Mouse (Mus musculus) E14TG2a.4 (cell line): ENCODE results near the gene Zfhx3.

Experiments
- H3K27me3 ChIP-seq: 2 replicates; pipeline ENCODE4 v1.6.1; 2014; ENCODE audit warnings: low read length, control low read depth; ENCODE audit not compliant: insufficient read depth
- H3K36me3 ChIP-seq: 2 replicates; pipeline ENCODE4 v1.6.1; 2014; ENCODE audit warnings: low read length, control low read depth; ENCODE audit not compliant: insufficient read depth
- H3K4me1 ChIP-seq: replicated peaks from 2 replicates; pipeline ENCODE4 v1.6.1; 2014; ENCODE audit warnings: low read depth, low read length, control low read depth
- H3K4me3 ChIP-seq: replicated peaks from 2 replicates; pipeline ENCODE4 v1.5.1; 2014; ENCODE audit warnings: mild to moderate bottlenecking, low read length
- H3K9me3 ChIP-seq: 2 replicates; pipeline ENCODE4 v1.6.1; 2014; ENCODE audit warnings: low read length, control low read depth
- CTCF ChIP-seq: conservative IDR thresholded peaks from 2 replicates; pipeline ENCODE4 v1.5.1; 2014; ENCODE audit warnings: low read length
- NANOG ChIP-seq: IDR thresholded peaks from 2 replicates; pipeline ENCODE4 v1.6.1; 2014; ENCODE audit warnings: borderline replicate concordance, low read length, mixed read lengths
- POU5F1 ChIP-seq: IDR thresholded peaks from 2 replicates; pipeline ENCODE4 v1.6.1; 2014; ENCODE audit warnings: low read length, borderline replicate concordance

Zfhx3 gene

DNA sequence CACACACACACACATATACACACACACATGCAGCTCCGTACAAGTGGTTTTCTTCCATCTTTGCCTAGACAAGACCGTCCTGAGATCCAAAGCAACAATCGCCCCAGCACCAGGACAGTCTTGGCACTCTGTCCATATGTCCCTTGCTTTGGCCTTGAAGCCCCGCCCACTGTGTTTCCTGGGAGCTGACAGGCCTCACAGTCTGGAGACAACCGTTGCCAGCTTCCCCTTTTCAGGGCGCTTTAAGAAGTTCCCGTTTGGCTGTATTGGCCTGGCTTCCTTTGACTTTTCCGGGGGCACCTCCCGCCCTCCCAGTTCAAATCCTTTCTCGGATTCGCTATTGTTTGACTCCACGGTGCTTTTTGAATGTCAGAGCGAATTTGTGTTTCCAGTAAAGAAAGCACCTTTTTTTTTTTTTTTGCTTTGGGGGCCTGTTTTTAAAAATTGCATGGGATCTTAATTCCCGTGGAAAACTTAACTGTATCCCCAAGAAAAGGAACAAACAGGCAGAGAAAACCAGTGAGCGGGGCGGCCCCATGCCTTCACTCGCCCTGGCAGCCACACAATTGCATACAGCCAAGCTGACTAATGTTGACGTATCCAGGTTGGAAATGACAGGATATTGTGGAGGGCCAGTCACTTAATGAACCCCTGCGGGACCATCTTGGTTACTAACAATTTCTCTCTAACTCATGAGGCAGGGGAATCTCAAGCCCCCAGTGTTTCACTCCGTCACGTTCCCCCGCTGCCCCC is 444.9 kb downstream of the Zfhx3 start:
- 0 out of 2 replicates have a peak, but pooled peaks cover 7% of the 10 kb centered on the region for H3K27me3 ChIP-seq
- peaks cover 12% of the 10 kb centered on the region for H3K4me1 ChIP-seq
- H3K4me3 ChIP-seq = peak overlapping the region; percentile 53
- H3K36me3 ChIP-seq = no peaks in the 10 kb centered on the region
- TF ChIP-seq POU5F1 (no peak), CTCF (no peak)
- H3K9me3 ChIP-seq = no peaks in the 10 kb centered on the region

DNA sequence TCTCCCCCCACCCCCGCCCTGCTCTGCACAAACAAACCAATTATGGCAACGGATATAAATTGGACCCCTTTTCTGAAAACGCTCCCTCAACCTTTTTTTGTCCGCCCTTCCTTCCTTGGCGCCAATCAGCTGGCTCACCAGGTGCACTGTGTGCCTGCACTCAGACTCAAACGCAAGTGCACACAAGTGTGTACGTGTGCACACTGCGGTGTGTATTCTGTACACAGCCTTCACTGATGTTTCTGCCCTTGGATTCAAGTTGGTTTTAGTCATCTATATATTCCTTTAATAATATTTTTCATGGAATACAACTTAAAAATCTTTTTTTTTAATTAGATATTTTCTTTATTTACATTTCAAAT is 445.4 kb downstream of the Zfhx3 start:
- H3K9me3 ChIP-seq = no peaks in the 10 kb centered on the region
- H3K27me3 ChIP-seq = 0 out of 2 replicates have a peak, but pooled peaks cover 5% of the 10 kb centered on the region
- no peaks in the 10 kb centered on the region for H3K36me3 ChIP-seq
- H3K4me1 ChIP-seq = peaks cover 12% of the 10 kb centered on the region
- no peak overlapping the region; the same call in 1 of the 2 replicates for H3K4me3 ChIP-seq
- TF ChIP-seq CTCF (no peak), NANOG (no peak), POU5F1 (no peak)

DNA sequence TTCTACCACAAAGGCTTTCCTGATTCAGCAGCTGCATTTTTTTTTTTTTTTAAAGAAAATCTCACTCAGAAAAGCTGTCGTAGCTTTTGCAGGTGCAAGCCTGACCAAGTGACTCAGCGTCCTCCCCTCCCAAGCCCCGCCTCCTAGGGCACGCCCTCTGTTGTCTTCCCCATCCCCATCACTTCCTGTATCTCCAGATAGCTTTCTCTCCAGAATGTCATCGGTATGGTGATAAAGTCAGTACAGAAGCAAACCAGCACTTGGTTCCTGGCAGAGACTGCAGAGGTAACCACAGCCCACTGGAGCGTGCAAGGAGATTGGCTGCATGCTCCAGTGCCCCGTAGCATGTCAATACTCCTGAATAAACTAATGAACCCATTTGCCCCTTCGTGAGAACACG is 450.5 kb downstream of the Zfhx3 start:
- H3K4me1 ChIP-seq = 0 out of 2 replicates have a peak, but pooled peaks cover 2% of the 10 kb centered on the region
- no peak overlapping the region for H3K4me3 ChIP-seq
- TF ChIP-seq NANOG (no peak), CTCF (no peak), POU5F1 (no peak)
- no peaks in the 10 kb centered on the region for H3K9me3 ChIP-seq
- H3K36me3 ChIP-seq = no peaks in the 10 kb centered on the region
- H3K27me3 ChIP-seq = no peaks in the 10 kb centered on the region

DNA sequence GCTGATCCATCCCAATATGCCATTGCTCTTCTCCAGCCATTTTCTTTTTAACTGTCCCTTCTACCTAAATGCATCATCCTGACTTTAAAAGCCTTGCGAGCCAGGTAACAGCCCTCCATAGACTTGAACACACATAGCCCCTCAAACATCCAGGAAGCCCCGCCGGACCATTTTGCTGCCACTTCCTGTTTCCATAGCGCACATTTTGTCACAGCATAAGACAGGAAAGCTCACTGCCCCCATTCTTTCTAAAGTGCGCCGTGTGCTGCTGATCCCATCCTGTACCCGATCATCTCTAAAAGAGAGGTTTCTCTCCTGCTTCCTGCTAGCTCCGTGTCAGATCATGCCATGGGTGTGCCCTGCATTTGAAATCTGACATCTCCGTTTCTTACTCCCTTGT is 459.7 kb downstream of the Zfhx3 start:
- H3K9me3 ChIP-seq = peaks cover 6% of the 10 kb centered on the region
- H3K36me3 ChIP-seq = no peaks in the 10 kb centered on the region
- TF ChIP-seq POU5F1 (no peak), CTCF (no peak), NANOG (no peak)
- H3K27me3 ChIP-seq = peaks cover 8% of the 10 kb centered on the region
- H3K4me1 ChIP-seq = 0 out of 2 replicates have a peak, but pooled peaks cover 4% of the 10 kb centered on the region
- no peak overlapping the region for H3K4me3 ChIP-seq

DNA sequence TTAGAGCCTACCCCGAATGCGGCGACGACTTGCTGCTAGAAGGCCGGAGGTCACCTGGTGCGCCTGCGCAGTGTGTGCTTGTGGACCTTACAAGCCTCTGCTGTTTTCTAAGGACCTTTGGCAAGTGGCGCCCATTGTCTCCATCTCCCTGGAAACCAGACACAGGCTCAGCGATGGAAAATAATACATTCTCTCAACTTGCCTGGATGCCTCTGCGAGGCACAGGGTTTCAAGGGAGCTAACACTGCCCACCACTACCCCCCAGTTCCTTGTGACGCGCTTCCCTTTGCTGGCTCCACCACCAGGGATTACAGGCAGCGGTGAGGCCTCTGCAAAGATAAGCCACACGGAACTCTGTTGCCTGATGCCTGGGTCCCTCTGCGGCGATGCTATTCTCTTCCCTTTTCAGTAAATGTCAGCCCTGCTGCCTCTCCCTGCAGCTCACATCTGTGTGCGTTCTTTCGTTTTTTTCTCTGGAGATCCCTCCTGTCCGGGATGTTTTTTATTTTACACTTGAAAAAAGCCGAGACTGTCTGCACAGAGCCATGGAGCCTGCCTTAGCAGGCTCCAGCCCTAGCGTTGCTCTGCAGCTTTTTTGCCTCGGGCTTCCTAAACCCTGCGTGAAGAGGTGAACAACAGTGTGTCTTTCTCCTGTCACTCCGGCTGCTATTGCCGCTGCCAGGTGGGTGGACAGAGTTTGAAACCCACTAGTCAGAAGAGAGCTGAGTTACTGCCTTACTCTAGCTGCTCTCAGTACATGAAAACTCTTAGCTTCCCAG is 464.5 kb downstream of the Zfhx3 start:
- no peaks in the 10 kb centered on the region for H3K36me3 ChIP-seq
- H3K4me3 ChIP-seq = no peak overlapping the region
- H3K27me3 ChIP-seq = peaks cover 10% of the 10 kb centered on the region; the same call in 1 of the 2 replicates
- TF ChIP-seq CTCF (no peak), POU5F1 (no peak), NANOG (no peak)
- 0 out of 2 replicates have a peak, but pooled peaks cover 5% of the 10 kb centered on the region for H3K4me1 ChIP-seq
- H3K9me3 ChIP-seq = peaks cover 6% of the 10 kb centered on the region

DNA sequence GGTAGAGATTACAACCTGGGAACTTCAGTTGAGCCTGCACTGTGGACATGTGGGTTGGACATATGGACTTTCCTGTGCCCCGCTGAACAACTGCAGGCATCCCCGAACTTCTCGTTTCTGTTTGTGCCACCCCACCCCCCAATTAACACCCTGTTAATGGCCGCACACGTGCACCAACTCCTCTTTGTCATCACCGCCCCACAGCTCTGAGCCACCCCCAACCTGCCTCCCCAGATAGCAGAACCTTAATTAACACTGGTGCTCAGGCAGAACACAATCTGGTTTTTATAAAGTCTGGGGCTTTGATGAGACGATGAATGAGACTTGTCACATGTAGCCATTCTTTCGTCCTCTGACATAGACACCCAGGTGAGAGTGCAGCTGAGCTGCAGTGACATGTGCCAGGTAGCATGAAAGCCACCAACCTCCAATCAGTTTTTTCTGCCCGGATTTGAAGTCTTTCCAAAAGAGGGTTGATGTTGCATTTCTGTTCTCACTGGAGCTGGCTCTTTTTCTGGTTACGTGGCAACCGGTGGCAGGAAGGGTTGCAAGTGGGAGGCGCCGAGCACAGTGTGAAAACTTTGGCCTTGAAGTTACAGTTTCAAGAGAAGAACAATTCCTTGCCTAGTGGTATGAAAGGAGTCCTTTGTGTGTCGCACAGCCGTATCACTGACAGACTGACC is 476.9 kb downstream of the Zfhx3 start:
- TF ChIP-seq POU5F1 (no peak), NANOG (no peak), CTCF (no peak)
- Histone ChIP-seq H3K27me3 (peaks cover 5% of the 10 kb centered on the region; the same call in 1 of the 2 replicates), H3K4me3 (no peak overlapping the region), H3K36me3 (no peaks in the 10 kb centered on the region), H3K4me1 (no peaks in the 10 kb centered on the region), H3K9me3 (peaks cover 53% of the 10 kb centered on the region)

DNA sequence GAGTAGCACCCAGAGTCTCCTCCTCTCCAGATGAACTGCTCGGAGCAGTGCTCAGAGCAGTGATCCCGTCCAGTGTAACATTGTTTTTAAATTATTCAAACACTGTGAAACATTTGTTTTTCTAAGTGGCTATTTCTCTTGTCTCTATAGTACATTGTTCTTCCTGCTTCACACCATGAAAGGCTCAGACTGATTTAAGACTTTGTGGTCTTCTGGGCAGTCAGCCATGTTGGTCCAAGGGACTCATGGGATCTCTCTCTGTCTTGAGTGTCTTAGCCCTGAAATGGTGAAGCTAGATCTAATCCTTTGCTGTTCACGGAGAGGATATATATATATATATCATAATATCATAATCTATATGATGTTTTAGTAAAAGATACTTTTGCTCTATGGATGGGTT is 480.1 kb downstream of the Zfhx3 start:
- TF ChIP-seq CTCF (no peak), NANOG (no peak), POU5F1 (no peak)
- no peak overlapping the region for H3K4me3 ChIP-seq
- H3K4me1 ChIP-seq = no peaks in the 10 kb centered on the region
- H3K9me3 ChIP-seq = peaks cover 66% of the 10 kb centered on the region
- peaks cover 5% of the 10 kb centered on the region; the same call in 1 of the 2 replicates for H3K27me3 ChIP-seq
- H3K36me3 ChIP-seq = no peaks in the 10 kb centered on the region

DNA sequence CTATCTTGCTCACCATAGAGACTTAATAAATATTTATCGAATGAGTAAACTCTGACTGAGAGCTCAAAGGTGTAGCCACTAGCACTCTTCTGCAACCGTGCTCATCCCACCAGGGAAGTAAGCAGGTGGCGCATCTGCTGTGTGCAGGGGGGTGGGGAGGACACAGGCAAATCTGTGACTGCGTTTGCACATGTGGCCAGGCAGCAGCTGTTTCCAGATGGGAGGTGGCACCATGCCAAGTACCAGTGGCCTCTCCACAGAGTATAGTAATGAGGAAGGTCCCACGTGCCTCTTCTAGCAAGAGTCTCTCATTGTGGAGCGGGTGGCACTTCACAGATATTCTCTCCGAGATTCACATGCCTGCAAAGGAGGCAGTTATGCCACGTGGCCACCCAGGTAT is 481.9 kb downstream of the Zfhx3 start:
- Histone ChIP-seq H3K4me3 (no peak overlapping the region), H3K4me1 (no peaks in the 10 kb centered on the region), H3K27me3 (no peaks in the 10 kb centered on the region), H3K36me3 (no peaks in the 10 kb centered on the region), H3K9me3 (peaks cover 64% of the 10 kb centered on the region)
- no peak for TF ChIP-seq NANOG
- TF ChIP-seq POU5F1 = no peak
- TF ChIP-seq CTCF = no peak
